Mouse (Mus musculus) adrenal gland, adult (tissue): ENCODE measurements at regions not wholly inside any gene's neighbourhood (a gene's known extent, or its start where the extent isn't known, plus 50 kb on each side); places are given as distances from the start of the nearest gene placed in this dataset.

ENCODE experiments used
- DNase-seq, 2 experiments: peaks; one replicate each; pipeline ENCODE4 v3.0.0; 2022 to 2023; ENCODE audit warnings: low spot score in 1 of 2; ENCODE audit not compliant: inconsistent age in 2 of 2

- DNase-seq: no peak
These were observed 53.3 kb upstream of the Arhgap28 start for GRCm38 (mm10) chr17:68057264-68057663.

DNA sequence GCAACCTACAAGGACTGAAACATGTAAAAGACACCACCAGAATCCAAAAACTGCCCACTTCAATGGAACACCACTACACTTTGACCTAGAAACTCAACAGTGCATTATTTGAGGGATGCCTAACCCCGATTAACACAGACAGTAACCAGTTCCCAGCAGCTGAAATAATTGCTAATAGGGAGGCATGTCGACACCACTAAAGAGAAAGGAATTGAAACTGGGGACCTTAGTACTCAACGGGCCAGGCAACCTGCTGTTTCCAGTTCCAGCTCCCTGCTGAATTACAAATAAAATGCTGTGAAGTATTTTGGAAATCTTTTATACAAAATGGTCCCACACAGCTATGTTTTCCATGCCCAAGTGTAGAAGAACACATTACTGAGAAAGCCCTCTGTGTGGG is 56.5 kb upstream of the Arhgap28 start:
- no peak for DNase-seq

DNA sequence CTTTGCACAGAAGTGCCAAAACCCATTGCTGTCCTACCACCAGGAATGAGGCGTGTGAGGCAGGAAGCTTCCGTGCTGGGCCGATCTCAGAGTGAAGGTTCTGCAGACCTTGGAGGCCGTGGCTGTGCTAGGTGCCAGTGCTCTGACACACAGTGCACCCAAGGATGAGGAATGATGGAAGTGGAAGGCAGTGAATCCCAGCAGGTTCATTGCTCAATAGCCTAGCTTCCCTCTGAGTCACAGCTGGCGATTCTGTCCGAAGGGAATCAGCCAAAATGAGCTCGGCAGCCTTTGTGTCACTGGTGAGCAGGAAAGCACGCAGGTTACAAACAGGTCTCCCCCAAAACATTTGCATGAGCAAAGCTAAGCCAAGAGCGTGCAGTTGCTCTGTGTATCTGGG is 61.8 kb upstream of the Arhgap28 start:
- DNase-seq: peak; percentile 84 to 86

GRCm38 (mm10) chr17:68066204-68066603 is 62.3 kb upstream of the Arhgap28 start:
- DNase-seq: no peak

- DNase-seq: no peak
These were observed 65.1 kb upstream of the Arhgap28 start for GRCm38 (mm10) chr17:68069008-68069407.

GRCm38 (mm10) chr17:68069484-68069883 is 65.6 kb upstream of the Arhgap28 start:
- no peak for DNase-seq

- no peak for DNase-seq
These were observed 67.6 kb upstream of the Arhgap28 start for GRCm38 (mm10) chr17:68071472-68071871.

GRCm38 (mm10) chr17:68075712-68076111 is 71.8 kb upstream of the Arhgap28 start:
- no peak for DNase-seq

DNA sequence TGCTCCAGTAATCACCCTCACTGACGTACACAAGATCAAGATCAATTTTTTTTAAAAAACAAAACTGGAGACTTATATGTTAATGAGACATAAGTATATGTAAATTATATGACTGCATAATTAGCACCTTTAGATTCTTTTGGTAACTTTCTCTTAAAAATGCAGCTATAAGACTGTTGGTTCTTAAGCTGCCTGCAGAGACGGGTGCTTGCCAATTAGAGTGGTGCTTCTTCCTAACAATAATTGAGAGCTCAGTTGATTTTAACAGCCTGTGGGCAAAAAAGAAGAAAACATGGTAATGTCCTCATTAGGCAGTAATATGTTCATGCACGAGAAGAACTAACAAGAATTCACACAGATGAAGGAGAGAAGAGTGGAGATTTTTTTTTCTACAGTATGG is 74.8 kb upstream of the Arhgap28 start:
- DNase-seq: no peak

GRCm38 (mm10) chr17:68084446-68084845 is 80.5 kb upstream of the Arhgap28 start:
- DNase-seq: no peak

DNA sequence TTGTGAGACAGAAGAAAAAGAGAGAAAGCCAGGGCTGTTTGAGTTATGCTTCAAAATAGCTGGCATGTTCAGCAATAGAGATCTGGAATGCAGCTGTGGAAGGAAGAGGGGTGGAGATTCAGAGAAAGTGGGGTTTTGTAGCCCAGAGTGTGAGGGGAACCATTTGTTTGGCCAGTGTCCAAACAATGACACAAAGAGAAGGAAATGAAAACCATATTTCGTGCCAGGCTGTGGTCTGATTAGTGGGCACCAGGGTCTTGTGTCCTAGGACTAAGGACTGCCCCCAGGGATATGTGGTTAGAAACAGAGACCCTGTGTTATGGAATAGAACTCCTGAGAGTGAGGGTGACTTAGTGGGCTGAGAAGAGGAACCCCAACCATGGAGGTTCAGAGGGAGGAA is 83.2 kb upstream of the Arhgap28 start:
- DNase-seq: no peak

GRCm38 (mm10) chr17:68089179-68089578 is 85.3 kb upstream of the Arhgap28 start:
- DNase-seq: no peak

GRCm38 (mm10) chr17:68089830-68090229 is 85.9 kb upstream of the Arhgap28 start:
- DNase-seq: peak in 1 of 2 experiments; percentile 28

- no peak for DNase-seq
These were observed 93.1 kb upstream of the Arhgap28 start for GRCm38 (mm10) chr17:68096982-68097381.

- no peak for DNase-seq
These were observed 93.5 kb upstream of the Arhgap28 start for GRCm38 (mm10) chr17:68097436-68097835.

DNA sequence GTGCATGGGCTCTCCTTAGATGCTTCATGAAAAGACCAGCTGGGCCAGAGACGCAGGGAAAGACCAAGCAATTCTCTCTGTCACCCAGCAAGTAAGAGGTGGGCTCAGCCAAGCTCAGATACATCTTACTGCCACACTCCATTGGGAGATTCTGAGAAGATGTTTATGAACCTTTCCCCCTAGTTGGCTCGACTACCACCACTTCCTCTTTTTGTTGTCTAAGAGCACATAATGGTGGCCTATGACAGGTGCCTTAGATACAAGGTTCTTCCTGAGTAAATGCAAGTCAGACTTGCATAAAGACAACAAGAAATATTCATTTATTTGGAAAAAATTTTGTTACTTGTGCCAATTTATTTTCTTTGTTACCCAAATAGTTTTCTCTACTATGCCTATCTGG is 96.2 kb upstream of the Arhgap28 start:
- no peak for DNase-seq

DNA sequence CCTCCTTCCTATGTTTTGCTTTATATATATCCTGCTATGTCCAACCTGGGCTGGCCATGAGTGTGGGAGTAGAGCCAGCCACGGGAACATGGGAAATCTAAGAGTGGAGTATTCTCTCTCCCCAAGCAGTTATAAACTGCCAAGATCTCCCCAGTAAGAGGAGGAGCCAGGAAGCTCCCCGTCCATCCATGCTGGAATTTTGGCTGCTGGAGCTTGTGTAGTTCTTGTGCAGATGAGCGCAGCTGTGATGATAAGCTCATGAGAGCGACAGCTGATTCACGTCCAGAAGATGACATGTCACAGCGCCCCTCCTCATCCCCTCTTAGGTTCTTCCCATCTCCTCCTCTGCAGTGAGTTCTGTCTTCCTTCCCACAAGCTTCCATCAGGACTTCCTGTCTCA is 99.4 kb upstream of the Arhgap28 start:
- DNase-seq: no peak

- DNase-seq: peak; percentile 42 to 58
These were observed 102.4 kb upstream of the Arhgap28 start for GRCm38 (mm10) chr17:68106366-68106765.

DNA sequence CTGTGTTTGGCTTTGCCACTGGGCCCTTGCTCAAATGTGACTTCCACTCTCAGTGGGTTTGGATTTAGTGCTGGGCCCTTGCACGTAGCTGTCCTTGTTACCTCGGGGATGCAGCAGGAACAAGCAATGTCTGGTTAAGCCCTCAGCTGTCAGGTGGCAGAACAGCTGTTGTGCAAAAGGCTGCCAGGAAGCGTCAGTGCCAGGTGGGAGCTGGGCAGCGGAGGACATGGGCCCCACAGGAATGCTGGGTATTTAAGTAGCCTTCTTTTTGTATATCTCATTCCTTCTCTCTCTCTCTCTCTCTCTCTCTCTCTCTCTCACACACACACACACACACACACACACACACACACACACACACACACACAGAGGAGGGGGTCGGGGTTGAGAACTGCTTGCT is 104.0 kb upstream of the Arhgap28 start:
- no peak for DNase-seq

GRCm38 (mm10) chr17:68111834-68112473 is 108.0 kb upstream of the Arhgap28 start:
- DNase-seq: no peak

GRCm38 (mm10) chr17:68112763-68113330 is 108.9 kb upstream of the Arhgap28 start:
- no peak for DNase-seq

GRCm38 (mm10) chr17:68115599-68115998 is 111.7 kb upstream of the Arhgap28 start:
- DNase-seq: no peak

DNA sequence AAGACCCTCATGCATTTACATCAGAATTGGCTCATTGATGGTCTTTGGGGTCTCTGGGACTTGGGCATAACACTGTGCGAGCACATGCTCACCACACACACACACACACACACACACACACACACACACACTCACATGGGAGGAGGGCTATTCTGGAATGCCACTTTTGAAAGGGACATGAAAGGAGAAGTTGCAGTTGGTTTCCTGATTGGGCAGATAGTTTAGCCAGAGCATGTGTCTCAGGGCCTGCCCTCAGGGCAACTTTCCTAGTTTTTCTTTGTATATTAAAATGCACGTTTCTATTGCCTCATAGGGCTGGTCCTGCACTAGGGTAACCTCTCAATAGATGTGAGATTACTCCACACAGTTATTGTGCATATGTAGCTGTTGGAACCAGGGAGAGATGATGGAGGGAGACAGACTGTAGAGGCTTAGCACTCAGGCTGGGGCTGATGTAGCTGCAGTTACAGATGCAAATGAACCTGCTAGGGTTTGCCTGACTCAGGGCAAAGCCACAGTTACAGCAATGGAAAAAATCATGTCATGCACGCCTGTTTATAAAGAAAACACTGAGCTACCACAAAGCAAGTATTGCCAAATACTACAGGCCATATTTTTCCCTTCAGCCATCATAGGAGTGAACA is 115.3 kb upstream of the Arhgap28 start:
- no peak for DNase-seq
